Mouse (Mus musculus) mouse embryonic stem cell (cell line): ENCODE measurements around the gene Nipal1.

ENCODE experiments used
- in situ Hi-C, 2 experiments: fragments of 300-500 bp; cut with MboI; formaldehyde crosslinking; loops; 1 replicate in 1 of 2; 3 replicates in 1 of 2; pipeline ENCODE4 v1.14.3; 2019 to 2020; ENCODE audit warnings: low sequenced_read_pairs in 2 of 2, low pct_unique_long_range_greater_than_20kb in 1 of 2, mixed read lengths in 1 of 2; ENCODE audit not compliant: unreplicated experiment in 1 of 2

Nipal1 gene

GRCm38 (mm10) chr5:72647418-72647907, at the start of gene Nipal1:
Gene Nipal1, plus strand, starts transcription at chr5:72647795.
- in situ Hi-C loops, result no loop called here

GRCm38 (mm10) chr5:72601006-72601405, 46.6 kb upstream of the Nipal1 start:
- in situ Hi-C loops, result loop anchor here in 1 of 2 experiments (25.0 kb wide), 1 partner anchor 239 kb away; no protein-coding TSS in a partner anchor

- in situ Hi-C loops, result loop anchor here in 1 of 2 experiments (25.0 kb wide), 1 partner anchor 241 kb away; no protein-coding TSS in a partner anchor
Observed at GRCm38 (mm10) chr5:72603138-72603537, 44.5 kb upstream of the Nipal1 start.

GRCm38 (mm10) chr5:72617413-72617812, 30.2 kb upstream of the Nipal1 start:
- in situ Hi-C loops, result loop anchor here in 1 of 2 experiments (25.0 kb wide), 1 partner anchor 255 kb away; no protein-coding TSS in a partner anchor

- in situ Hi-C loops, result loop anchor here in 1 of 2 experiments (25.0 kb wide), 1 partner anchor 259 kb away; no protein-coding TSS in a partner anchor
Observed at GRCm38 (mm10) chr5:72621022-72621421, 26.6 kb upstream of the Nipal1 start.

GRCm38 (mm10) chr5:72630026-72630425, 17.6 kb upstream of the Nipal1 start:
- in situ Hi-C loops, result no loop called here

- in situ Hi-C loops, result no loop called here
Observed at GRCm38 (mm10) chr5:72634791-72635271, 12.8 kb upstream of the Nipal1 start.

- in situ Hi-C loops, result no loop called here
Observed at GRCm38 (mm10) chr5:72636122-72636521, 11.5 kb upstream of the Nipal1 start.

GRCm38 (mm10) chr5:72636576-72636975, 11.0 kb upstream of the Nipal1 start:
- in situ Hi-C loops, result no loop called here

GRCm38 (mm10) chr5:72640072-72640471, 7.5 kb upstream of the Nipal1 start:
- in situ Hi-C loops, result no loop called here

GRCm38 (mm10) chr5:72643655-72644054, 3.9 kb upstream of the Nipal1 start:
- in situ Hi-C loops, result no loop called here

- in situ Hi-C loops, result no loop called here
Observed at GRCm38 (mm10) chr5:72644175-72644574, 3.4 kb upstream of the Nipal1 start, which contains the start of gene Cnga1. Gene Cnga1, minus strand, starts transcription at chr5:72644275.

GRCm38 (mm10) chr5:72646131-72646530, 1.5 kb upstream of the Nipal1 start:
- in situ Hi-C loops, result no loop called here

GRCm38 (mm10) chr5:72646996-72647395, 599 bp upstream of the Nipal1 start:
- in situ Hi-C loops, result no loop called here

- in situ Hi-C loops, result no loop called here
Observed at GRCm38 (mm10) chr5:72647958-72648595, 482 bp downstream of the Nipal1 start.

- in situ Hi-C loops, result no loop called here
Observed at GRCm38 (mm10) chr5:72648987-72649735, 1.6 kb downstream of the Nipal1 start.

- in situ Hi-C loops, result no loop called here
Observed at GRCm38 (mm10) chr5:72653068-72653674, 5.6 kb downstream of the Nipal1 start.

- in situ Hi-C loops, result no loop called here
Observed at GRCm38 (mm10) chr5:72656270-72656791, 8.7 kb downstream of the Nipal1 start.

GRCm38 (mm10) chr5:72658375-72658774, 10.8 kb downstream of the Nipal1 start:
- in situ Hi-C loops, result no loop called here
